Mouse (Mus musculus) left cerebral cortex, adult 11 months (tissue): ENCODE measurements at regions not wholly inside any gene's neighbourhood (a gene's known extent, or its start where the extent isn't known, plus 50 kb on each side); places are given as distances from the start of the nearest gene placed in this dataset.

ENCODE experiments used
- DNase-seq: peaks from one replicate; pipeline ENCODE4 v3.0.0; 2022; ENCODE audit warnings: low spot score

- DNase-seq = no peak
Observed at GRCm38 (mm10) chr3:149625066-149625465, 634.7 kb upstream of the Adgrl2 start.

GRCm38 (mm10) chr3:149623851-149624532 lies 633.6 kb upstream of the Adgrl2 start:
- DNase-seq = no peak

GRCm38 (mm10) chr3:149603865-149604264 lies 613.5 kb upstream of the Adgrl2 start:
- DNase-seq = no peak

GRCm38 (mm10) chr3:149601276-149601675 lies 610.9 kb upstream of the Adgrl2 start:
- DNase-seq = peak; percentile 4

- no peak for DNase-seq
Observed at GRCm38 (mm10) chr3:149594470-149594869, 604.1 kb upstream of the Adgrl2 start.

GRCm38 (mm10) chr3:149585769-149586168 lies 595.4 kb upstream of the Adgrl2 start:
- DNase-seq = no peak

GRCm38 (mm10) chr3:149581141-149581540 lies 590.8 kb upstream of the Adgrl2 start:
- DNase-seq = no peak

- no peak for DNase-seq
Observed at GRCm38 (mm10) chr3:149575678-149576077, 585.3 kb upstream of the Adgrl2 start.

- no peak for DNase-seq
Observed at GRCm38 (mm10) chr3:149566853-149567252, 576.5 kb upstream of the Adgrl2 start.

- DNase-seq = no peak
Observed at GRCm38 (mm10) chr3:149550231-149550951, 560.0 kb upstream of the Adgrl2 start.

- no peak for DNase-seq
Observed at GRCm38 (mm10) chr3:149547045-149547444, 556.7 kb upstream of the Adgrl2 start.

- no peak for DNase-seq
Observed at GRCm38 (mm10) chr3:149546256-149546655, 555.9 kb upstream of the Adgrl2 start.

- DNase-seq = no peak
Observed at GRCm38 (mm10) chr3:149534183-149534582, 543.8 kb upstream of the Adgrl2 start.

- no peak for DNase-seq
Observed at GRCm38 (mm10) chr3:149530026-149530607, 539.8 kb upstream of the Adgrl2 start.

- no peak for DNase-seq
Observed at GRCm38 (mm10) chr3:149526509-149526908, 536.2 kb upstream of the Adgrl2 start.

- DNase-seq = no peak
Observed at GRCm38 (mm10) chr3:149519575-149519929, 529.2 kb upstream of the Adgrl2 start.

GRCm38 (mm10) chr3:149518928-149519574 lies 528.7 kb upstream of the Adgrl2 start:
- DNase-seq = no peak

GRCm38 (mm10) chr3:149517537-149517936 lies 527.2 kb upstream of the Adgrl2 start:
- DNase-seq = no peak

- DNase-seq = no peak
Observed at GRCm38 (mm10) chr3:149509178-149509577, 518.8 kb upstream of the Adgrl2 start.

- no peak for DNase-seq
Observed at GRCm38 (mm10) chr3:149508671-149509070, 518.3 kb upstream of the Adgrl2 start.

GRCm38 (mm10) chr3:149505692-149506091 lies 515.3 kb upstream of the Adgrl2 start:
- no peak for DNase-seq

GRCm38 (mm10) chr3:149503992-149504391 lies 513.6 kb upstream of the Adgrl2 start:
- no peak for DNase-seq

- no peak for DNase-seq
Observed at GRCm38 (mm10) chr3:149500130-149500529, 509.8 kb upstream of the Adgrl2 start.
